Mouse (Mus musculus): ENCODE measurements around the gene Crygd.
"Not testable (repeated sequence)": the region's sequence is repeated elsewhere in the genome, so short reads cannot be mapped to it uniquely, and the experiment has no call there.

The Crygd gene

GRCm38 (mm10) chr1:65063352-65063751, at the start of gene Crygd:
TSS of gene Crygd (minus strand) at chr1:65063452.
- DNase-seq (ENCODE audit: low read depth in 2 of 2, low spot score in 2 of 2), result no peak

GRCm38 (mm10) chr1:65112807-65113196, 49.5 kb upstream of the Crygd start:
- no peak for DNase-seq (ENCODE audit: low read depth in 2 of 2, low spot score in 2 of 2)

- DNase-seq (ENCODE audit: low read depth in 2 of 2, low spot score in 2 of 2), result peak in 1 of 2 experiments; percentile 6
These were observed 49.0 kb upstream of the Crygd start for GRCm38 (mm10) chr1:65112031-65112806.

GRCm38 (mm10) chr1:65109756-65110435, 46.6 kb upstream of the Crygd start:
- DNase-seq (ENCODE audit: low read depth in 2 of 2, low spot score in 2 of 2), result no peak

- DNase-seq (ENCODE audit: low read depth in 2 of 2, low spot score in 2 of 2), result no peak
These were observed 45.9 kb upstream of the Crygd start for GRCm38 (mm10) chr1:65109196-65109595.

GRCm38 (mm10) chr1:65107654-65108279, 44.5 kb upstream of the Crygd start:
- DNase-seq (ENCODE audit: low read depth in 2 of 2, low spot score in 2 of 2), result no peak

GRCm38 (mm10) chr1:65103273-65103672, 40.0 kb upstream of the Crygd start, which contains the start of gene Cryga:
TSS of gene Cryga (minus strand) at chr1:65103373.
- no peak for DNase-seq (ENCODE audit: low read depth in 2 of 2, low spot score in 2 of 2)

- DNase-seq (ENCODE audit: low read depth in 2 of 2, low spot score in 2 of 2), result no peak
These were observed 33.7 kb upstream of the Crygd start for GRCm38 (mm10) chr1:65096953-65097352.

GRCm38 (mm10) chr1:65091566-65091965, 28.3 kb upstream of the Crygd start:
- DNase-seq (ENCODE audit: low read depth in 2 of 2, low spot score in 2 of 2), result no peak

GRCm38 (mm10) chr1:65090370-65090769, 27.1 kb upstream of the Crygd start:
- DNase-seq (ENCODE audit: low read depth in 2 of 2, low spot score in 2 of 2), result no peak

GRCm38 (mm10) chr1:65088567-65089356, 25.5 kb upstream of the Crygd start:
- DNase-seq (ENCODE audit: low read depth in 2 of 2, low spot score in 2 of 2), result no peak

- DNase-seq (ENCODE audit: low read depth in 2 of 2, low spot score in 2 of 2), result no peak
These were observed 18.9 kb upstream of the Crygd start, which contains the start of gene Crygb for GRCm38 (mm10) chr1:65082188-65082587. TSS of gene Crygb (minus strand) at chr1:65082288.

GRCm38 (mm10) chr1:65075607-65076006, 12.4 kb upstream of the Crygd start:
- no peak for DNase-seq (ENCODE audit: low read depth in 2 of 2, low spot score in 2 of 2)

GRCm38 (mm10) chr1:65073589-65073988, 10.3 kb upstream of the Crygd start, which contains the start of gene Crygc:
TSS of gene Crygc (minus strand) at chr1:65073689.
- DNase-seq (ENCODE audit: low read depth in 2 of 2, low spot score in 2 of 2), result no peak

- no peak for DNase-seq (ENCODE audit: low read depth in 2 of 2, low spot score in 2 of 2)
These were observed 4.6 kb upstream of the Crygd start for GRCm38 (mm10) chr1:65067842-65068241.

GRCm38 (mm10) chr1:65064201-65064600, 949 bp upstream of the Crygd start:
- no peak for DNase-seq (ENCODE audit: low read depth in 2 of 2, low spot score in 2 of 2)

GRCm38 (mm10) chr1:65052140-65052539, 11.1 kb downstream of the Crygd start:
- DNase-seq (ENCODE audit: low read depth in 2 of 2, low spot score in 2 of 2), result no peak

GRCm38 (mm10) chr1:65051696-65052095, 11.6 kb downstream of the Crygd start:
- DNase-seq (ENCODE audit: low read depth in 2 of 2, low spot score in 2 of 2), result no peak

GRCm38 (mm10) chr1:65050952-65051351, 12.3 kb downstream of the Crygd start, which contains the start of gene Cryge:
TSS of gene Cryge (minus strand) at chr1:65051149.
- DNase-seq (ENCODE audit: low read depth in 2 of 2, low spot score in 2 of 2), result not testable (repeated sequence)

GRCm38 (mm10) chr1:65048781-65049180, 14.5 kb downstream of the Crygd start:
- DNase-seq (ENCODE audit: low read depth in 2 of 2, low spot score in 2 of 2), result no peak
